Comparison of ENCODE assay signal across 18 mouse cellular contexts in genomic region chr11:102836146-102836545, GRCm38 (mm10). TPM values are rescaled to one million over a fixed set of nuclear protein-coding genes. Genes with fewer than 3 reads are reported as not detected.
"Had no signal": no experiment of that assay in that cellular context is flagged by ENCODE, and none has a peak within 500 bp of the region (broad histone marks: within the 10 kb centered on the region; RNA-seq: fewer than 3 reads in every experiment).

No protein-coding gene starts in this region.

- H3K9ac ChIP-seq: liver, embryonic 15.5 days; lung, embryonic 15.5 days; midbrain, embryonic 13.5 days; neural tube, embryonic 12.5 days had no signal

- DNase-seq: kidney, adult 9 months; kidney, postnatal 25 days; retina, postnatal 1 day; right cerebral cortex, postnatal 4 days; spleen, adult 18-20 months; thymus, adult 18-20 months; thymus, postnatal 14 days had no signal

- ATAC-seq: midbrain, embryonic 13.5 days had no signal

- H3K9me3 ChIP-seq: limb, embryonic 10.5 days; liver, embryonic 15.5 days; lung, embryonic 15.5 days; midbrain, embryonic 13.5 days; neural tube, embryonic 12.5 days had no signal

- H3K4me3 ChIP-seq: left cerebral cortex, adult 2 months; limb, embryonic 10.5 days; liver, embryonic 15.5 days; midbrain, embryonic 13.5 days; neural tube, embryonic 12.5 days had no signal

- H3K4me2 ChIP-seq: liver, embryonic 11.5 days; liver, embryonic 15.5 days; lung, embryonic 15.5 days; midbrain, embryonic 13.5 days; neural tube, embryonic 12.5 days had no signal

- H3K4me1 ChIP-seq: liver, embryonic 15.5 days; midbrain, embryonic 13.5 days; neural tube, embryonic 12.5 days had no signal

- H3K27ac ChIP-seq: left cerebral cortex, adult 2 months; limb, embryonic 10.5 days; liver, embryonic 15.5 days; lung, embryonic 15.5 days; midbrain, embryonic 13.5 days; neural tube, embryonic 12.5 days had no signal

- H3K27me3 ChIP-seq: liver, embryonic 15.5 days; lung, embryonic 15.5 days; midbrain, embryonic 13.5 days; neural tube, embryonic 12.5 days had no signal

RNA-seq across cellular contexts. Expression of gene Higd1b, which starts 0.5 kb away (rescaled TPM):
- total RNA-seq: megakaryocyte progenitor cell, adult 5-6 weeks; monocyte, adult 5-6 weeks had no signal
- polyA plus RNA-seq: limb, embryonic 10.5 days; liver, embryonic 11.5 days; liver, embryonic 15.5 days; neural tube, embryonic 12.5 days; stomach, embryonic 14.5 days had no signal

RNA-seq across cellular contexts. Expression of gene Gjc1, which starts 16.6 kb away (rescaled TPM):
- total RNA-seq: megakaryocyte progenitor cell, adult 5-6 weeks; monocyte, adult 5-6 weeks had no signal

RNA-seq across cellular contexts. Expression of gene Ccdc103, which starts 44.9 kb away (rescaled TPM):
- total RNA-seq: monocyte, adult 5-6 weeks had no signal

RNA-seq across cellular contexts. Expression of gene Fam187a, which starts 48.8 kb away (rescaled TPM):
- total RNA-seq: left cerebral cortex, adult 2 months; megakaryocyte progenitor cell, adult 5-6 weeks; monocyte, adult 5-6 weeks had no signal
- polyA plus RNA-seq: limb, embryonic 10.5 days; limb, embryonic 14.5 days; liver, embryonic 11.5 days; liver, embryonic 15.5 days; lung, embryonic 15.5 days; midbrain, embryonic 13.5 days; neural tube, embryonic 12.5 days; stomach, embryonic 14.5 days had no signal
